Mouse (Mus musculus): ENCODE measurements at regions not wholly inside any gene's neighbourhood (a gene's known extent, or its start where the extent isn't known, plus 50 kb on each side); places are given as distances from the start of the nearest gene placed in this dataset.
A peak's percentile ranks its signal among the peaks of the same experiment; 100 is the strongest.

DNA sequence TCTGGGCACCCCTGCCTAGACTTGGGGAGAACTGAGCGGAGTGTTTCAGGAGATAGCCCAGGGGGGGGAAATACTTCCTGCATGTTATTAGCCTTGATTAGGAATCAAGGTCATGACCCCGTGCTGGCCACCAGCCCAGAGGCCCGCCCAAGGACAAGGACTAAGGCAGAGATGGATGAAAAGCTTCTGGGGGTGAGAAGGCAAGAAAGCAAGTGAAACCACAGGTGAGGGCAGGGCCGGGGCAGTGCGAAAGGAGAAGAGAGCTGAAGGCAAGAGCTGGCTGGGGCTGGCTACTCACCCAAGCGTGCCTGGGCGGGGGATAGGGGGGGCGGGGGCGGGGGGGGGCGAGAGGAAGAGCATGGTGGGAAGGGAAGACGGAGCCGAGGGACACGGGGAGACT is 96.0 kb upstream of the Nkx1-1 start:
- Histone ChIP-seq H3K9ac (no peak overlapping the region), H3K27me3 (peaks cover 55% of the 10 kb centered on the region), H3K27ac (no peak overlapping the region), H3K4me2 (replicated peaks) (no peak overlapping the region), H3K9me3 (replicated peaks) (no peaks in the 10 kb centered on the region), H3K4me1 (peaks cover 34% of the 10 kb centered on the region), H3K4me3 (no peak overlapping the region), H3K36me3 (no peaks in the 10 kb centered on the region)
- ATAC-seq (ENCODE audit: low FRiP score): 0 out of 2 replicates have a peak, but pooled peaks have one; percentile 20
- WGBS: 36% methylated on average over 13 of the region's 13 CpGs

DNA sequence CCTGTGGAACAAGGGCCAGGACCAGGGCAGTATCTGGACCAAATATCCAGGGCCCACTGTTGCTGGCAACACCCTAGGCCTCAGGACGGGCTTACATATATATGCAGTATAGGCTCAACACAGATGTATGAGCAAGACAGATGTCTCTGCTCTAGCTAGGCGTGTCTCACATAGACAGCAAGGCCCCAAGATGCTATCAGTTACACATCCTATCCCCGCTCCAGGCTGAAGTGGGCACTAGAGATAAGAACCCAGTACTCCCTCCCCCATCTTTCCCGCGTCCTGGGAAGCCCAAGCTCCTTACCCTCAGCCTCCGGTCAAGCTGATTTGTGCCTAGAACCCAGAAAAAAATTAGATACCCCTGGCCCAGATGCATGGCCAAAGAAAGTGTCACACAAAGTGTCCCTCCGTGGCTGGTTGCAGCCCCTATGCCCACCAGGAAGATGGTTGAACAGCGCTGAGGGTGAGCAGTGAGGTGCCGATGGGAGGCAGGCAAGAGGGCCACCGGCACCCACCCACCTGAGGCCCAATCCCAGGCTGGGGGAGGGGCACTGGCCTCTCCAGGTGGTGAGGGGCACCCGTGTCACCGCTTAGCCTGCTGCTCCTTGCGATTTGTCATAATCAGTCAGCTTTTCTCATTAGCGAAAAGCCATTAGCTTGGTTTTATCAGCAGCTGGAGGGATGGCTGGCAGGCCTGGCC is 95.3 kb upstream of the Nkx1-1 start:
- no peak overlapping the region for H3K4me3 ChIP-seq
- H3K4me2 ChIP-seq (replicated peaks): no peak overlapping the region
- no peak overlapping the region for H3K9ac ChIP-seq
- no peaks in the 10 kb centered on the region for H3K9me3 ChIP-seq (replicated peaks)
- 62% methylated on average over 14 of the region's 14 CpGs for WGBS
- ATAC-seq (ENCODE audit: low FRiP score): peak; percentile 24
- H3K27ac ChIP-seq: no peak overlapping the region
- H3K4me1 ChIP-seq: peaks cover 28% of the 10 kb centered on the region
- H3K27me3 ChIP-seq: peaks cover 49% of the 10 kb centered on the region
- no peaks in the 10 kb centered on the region for H3K36me3 ChIP-seq

- no peak overlapping the region for H3K27ac ChIP-seq
- peaks cover 24% of the 10 kb centered on the region for H3K4me1 ChIP-seq
- H3K9me3 ChIP-seq (replicated peaks): no peaks in the 10 kb centered on the region
- H3K4me2 ChIP-seq (replicated peaks): no peak overlapping the region
- H3K4me3 ChIP-seq: no peak overlapping the region
- peaks cover 37% of the 10 kb centered on the region for H3K27me3 ChIP-seq
- no peak overlapping the region for H3K9ac ChIP-seq
- H3K36me3 ChIP-seq: no peaks in the 10 kb centered on the region
- WGBS: 70% methylated on average over 10 of the region's 10 CpGs
- ATAC-seq (ENCODE audit: low FRiP score): no peak
These were observed 94.0 kb upstream of the Nkx1-1 start for GRCm38 (mm10) chr5:33527750-33528149.

GRCm38 (mm10) chr5:33527316-33527715 is 93.5 kb upstream of the Nkx1-1 start:
- no peak overlapping the region for H3K27ac ChIP-seq
- H3K4me1 ChIP-seq: peaks cover 24% of the 10 kb centered on the region
- no peak overlapping the region for H3K9ac ChIP-seq
- no peak overlapping the region for H3K4me2 ChIP-seq (replicated peaks)
- H3K4me3 ChIP-seq: no peak overlapping the region
- peaks cover 33% of the 10 kb centered on the region for H3K27me3 ChIP-seq
- 86% methylated on average over 8 of the region's 8 CpGs for WGBS
- H3K9me3 ChIP-seq (replicated peaks): no peaks in the 10 kb centered on the region
- ATAC-seq (ENCODE audit: low FRiP score): no peak
- no peaks in the 10 kb centered on the region for H3K36me3 ChIP-seq

DNA sequence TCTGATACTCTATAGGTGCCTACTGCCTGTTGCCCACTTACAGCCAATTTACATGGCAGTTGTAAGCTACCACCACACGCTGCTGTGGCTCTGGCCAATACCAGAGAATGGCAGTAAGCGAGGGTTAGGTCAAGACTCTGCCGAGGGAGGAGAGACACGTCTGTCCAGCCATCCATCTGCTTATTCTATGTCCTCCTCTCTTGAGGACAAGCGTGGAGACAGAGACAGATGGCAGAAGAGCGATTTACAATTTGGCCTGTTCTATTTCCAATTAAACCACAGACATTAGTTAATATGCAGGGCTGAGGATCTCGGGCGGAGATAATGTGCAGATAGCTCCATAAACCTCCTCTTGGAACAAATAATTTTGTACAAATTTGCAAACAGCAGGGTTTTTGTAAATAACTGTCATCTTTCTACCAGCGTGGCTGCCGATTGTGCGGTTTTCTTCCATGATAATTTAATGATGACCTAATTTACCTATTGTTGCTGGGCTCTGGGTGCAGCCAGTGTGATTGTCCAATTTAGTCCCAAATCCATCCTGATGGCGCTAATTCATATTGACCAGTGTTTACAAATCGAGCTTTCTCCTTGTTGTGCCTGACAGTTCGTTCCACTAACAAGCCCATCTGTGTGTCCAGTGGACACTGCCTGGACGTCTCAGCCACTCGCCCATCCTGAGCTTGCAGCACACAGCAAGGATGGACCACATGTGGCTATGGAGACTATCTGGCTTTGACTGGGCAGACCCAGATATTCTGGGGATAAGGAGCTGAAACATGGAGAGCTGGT is 88.4 kb upstream of the Nkx1-1 start:
- 72% methylated on average over 16 of the region's 16 CpGs for WGBS
- H3K27me3 ChIP-seq: peaks cover 21% of the 10 kb centered on the region; the same call in 1 of the 2 replicates
- no peak for ATAC-seq (ENCODE audit: low FRiP score)

DNA sequence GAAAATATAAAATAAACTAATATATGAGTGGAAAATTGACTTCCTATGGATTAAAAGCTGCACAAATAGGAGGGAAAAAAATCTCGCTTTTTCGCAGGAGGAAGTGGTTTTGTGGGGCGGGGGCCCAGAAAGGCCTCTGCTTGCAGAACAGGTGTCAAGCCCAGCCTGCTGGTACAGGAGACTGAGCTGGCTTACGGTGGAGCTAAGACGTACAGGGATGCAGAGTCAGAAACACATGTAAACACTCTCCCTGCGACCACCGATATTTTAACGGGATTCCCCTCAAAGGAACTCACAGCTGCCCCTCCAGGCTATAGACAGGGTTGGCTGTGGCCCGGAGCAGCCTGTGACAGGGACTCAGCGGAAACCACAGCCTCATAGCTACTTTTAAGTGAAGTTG is 87.1 kb upstream of the Nkx1-1 start:
- H3K4me1 ChIP-seq: peaks cover 15% of the 10 kb centered on the region
- H3K9ac ChIP-seq: no peak overlapping the region
- no peaks in the 10 kb centered on the region for H3K36me3 ChIP-seq
- H3K27me3 ChIP-seq: peaks cover 20% of the 10 kb centered on the region; the same call in 1 of the 2 replicates
- no peak overlapping the region for H3K27ac ChIP-seq
- no peak overlapping the region for H3K4me3 ChIP-seq
- no peaks in the 10 kb centered on the region for H3K9me3 ChIP-seq (replicated peaks)
- no peak for ATAC-seq (ENCODE audit: low FRiP score)
- no peak overlapping the region for H3K4me2 ChIP-seq (replicated peaks)
- WGBS: 69% methylated on average over 10 of the region's 10 CpGs

More for the DNA sequence above, 88.4 kb upstream of the Nkx1-1 start:
- Histone ChIP-seq H3K36me3 (no peaks in the 10 kb centered on the region), H3K4me2 (replicated peaks) (no peak overlapping the region), H3K4me3 (no peak overlapping the region), H3K9me3 (replicated peaks) (no peaks in the 10 kb centered on the region), H3K27ac (no peak overlapping the region), H3K9ac (no peak overlapping the region), H3K4me1 (peaks cover 15% of the 10 kb centered on the region)

DNA sequence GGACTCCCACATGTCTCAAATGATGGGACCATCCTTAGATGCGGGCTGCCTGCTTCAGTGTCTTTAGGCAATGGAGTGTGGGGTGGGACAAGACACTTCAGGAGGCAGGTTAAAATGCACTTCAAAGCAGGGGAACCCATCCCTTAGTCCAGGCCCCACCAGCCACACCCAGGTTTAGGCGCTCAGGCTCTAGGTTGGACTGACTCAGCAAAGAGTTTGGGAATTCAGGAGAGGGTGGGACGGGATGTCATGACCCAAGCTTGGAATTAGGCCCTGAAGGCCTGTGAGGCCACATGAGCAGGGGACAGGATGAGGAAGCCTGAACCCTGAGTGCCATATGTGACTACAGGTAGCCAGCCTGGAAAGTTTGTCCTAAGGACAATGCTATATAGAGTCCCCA is 85.6 kb upstream of the Nkx1-1 start:
- Histone ChIP-seq H3K9me3 (replicated peaks) (no peaks in the 10 kb centered on the region), H3K4me3 (no peak overlapping the region), H3K27ac (no peak overlapping the region), H3K36me3 (no peaks in the 10 kb centered on the region), H3K27me3 (peaks cover 25% of the 10 kb centered on the region; the same call in 1 of the 2 replicates), H3K4me1 (peaks cover 15% of the 10 kb centered on the region), H3K4me2 (replicated peaks) (no peak overlapping the region), H3K9ac (no peak overlapping the region)
- WGBS: 94% methylated on average over 3 of the region's 3 CpGs
- no peak for ATAC-seq (ENCODE audit: low FRiP score)

DNA sequence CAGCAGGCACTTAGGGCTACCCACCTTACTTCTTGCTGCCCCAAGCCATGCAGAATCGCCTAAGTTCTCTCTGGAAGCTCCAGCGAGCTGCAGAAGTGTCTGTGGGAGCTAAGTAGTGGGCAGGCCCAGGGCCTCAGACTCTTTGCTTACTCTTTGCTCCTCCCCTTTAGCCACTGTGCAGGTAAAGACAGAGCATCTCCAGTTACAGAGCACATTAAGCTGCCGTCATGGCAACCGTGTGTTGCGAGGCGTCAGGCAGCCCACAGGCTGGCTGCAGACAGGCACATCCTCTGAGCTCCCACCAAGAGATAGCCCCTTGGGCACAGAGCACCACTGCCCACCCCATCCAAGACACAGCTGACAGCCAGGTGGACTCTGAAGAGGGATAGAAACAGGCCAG is 85.1 kb upstream of the Nkx1-1 start:
- 33% methylated on average over 6 of the region's 6 CpGs for WGBS
- peaks cover 25% of the 10 kb centered on the region; the same call in 1 of the 2 replicates for H3K27me3 ChIP-seq
- H3K4me2 ChIP-seq (replicated peaks): no peak overlapping the region
- H3K4me3 ChIP-seq: no peak overlapping the region
- peaks cover 15% of the 10 kb centered on the region for H3K4me1 ChIP-seq
- no peak for ATAC-seq (ENCODE audit: low FRiP score)
- no peaks in the 10 kb centered on the region for H3K36me3 ChIP-seq
- H3K27ac ChIP-seq: no peak overlapping the region
- no peak overlapping the region for H3K9ac ChIP-seq
- H3K9me3 ChIP-seq (replicated peaks): no peaks in the 10 kb centered on the region

- 74% methylated on average over 8 of the region's 8 CpGs for WGBS
These were observed 83.8 kb upstream of the Nkx1-1 start for GRCm38 (mm10) chr5:33517625-33518024.

DNA sequence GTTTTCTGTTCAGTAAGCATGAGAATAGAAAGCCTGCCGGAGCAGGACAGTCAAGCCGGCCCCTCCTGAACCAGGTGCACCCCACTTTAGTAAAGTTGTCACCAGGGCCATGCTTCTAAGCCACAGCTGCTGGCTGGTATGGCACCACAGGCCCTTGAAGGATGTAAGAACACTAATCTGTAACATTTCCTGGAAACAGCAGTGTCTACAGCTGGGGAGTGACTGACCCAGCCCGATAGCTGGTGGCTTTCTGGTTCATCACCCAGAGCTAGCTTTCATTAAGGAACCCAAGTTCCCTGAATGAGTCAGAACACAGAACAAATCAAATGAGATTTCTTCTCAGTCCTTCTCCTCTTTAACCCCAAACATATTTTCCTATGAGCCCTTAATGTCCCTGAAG is 82.4 kb upstream of the Nkx1-1 start:
- WGBS: 90% methylated on average over 3 of the region's 3 CpGs
- Histone ChIP-seq H3K4me3 (no peak overlapping the region), H3K4me1 (peaks cover 26% of the 10 kb centered on the region), H3K4me2 (replicated peaks) (no peak overlapping the region), H3K27ac (no peak overlapping the region), H3K36me3 (no peaks in the 10 kb centered on the region), H3K9ac (no peak overlapping the region), H3K27me3 (peaks cover 27% of the 10 kb centered on the region; the same call in 1 of the 2 replicates), H3K9me3 (replicated peaks) (no peaks in the 10 kb centered on the region)
- no peak for ATAC-seq (ENCODE audit: low FRiP score)

More at GRCm38 (mm10) chr5:33517625-33518024, 83.8 kb upstream of the Nkx1-1 start:
- H3K9me3 ChIP-seq (replicated peaks): no peaks in the 10 kb centered on the region
- no peak for ATAC-seq (ENCODE audit: low FRiP score)
- no peaks in the 10 kb centered on the region for H3K36me3 ChIP-seq
- H3K27ac ChIP-seq: no peak overlapping the region
- no peak overlapping the region for H3K9ac ChIP-seq
- no peak overlapping the region for H3K4me2 ChIP-seq (replicated peaks)
- H3K4me3 ChIP-seq: no peak overlapping the region
- peaks cover 16% of the 10 kb centered on the region for H3K4me1 ChIP-seq
- peaks cover 27% of the 10 kb centered on the region; the same call in 1 of the 2 replicates for H3K27me3 ChIP-seq

- no peaks in the 10 kb centered on the region for H3K9me3 ChIP-seq (replicated peaks)
- 29% methylated on average over 22 of the region's 22 CpGs for WGBS
- H3K27me3 ChIP-seq: peaks cover 21% of the 10 kb centered on the region; the same call in 1 of the 2 replicates
- no peak overlapping the region for H3K9ac ChIP-seq
- peak overlapping the region; percentile 48; the same call in 1 of the 2 replicates for H3K27ac ChIP-seq
- H3K4me2 ChIP-seq (replicated peaks): peak overlapping the region; percentile 39
- peaks cover 15% of the 10 kb centered on the region for H3K4me1 ChIP-seq
- H3K4me3 ChIP-seq: no peak overlapping the region
- ATAC-seq (ENCODE audit: low FRiP score): peak; percentile 52
- H3K36me3 ChIP-seq: no peaks in the 10 kb centered on the region
These were observed 78.6 kb upstream of the Nkx1-1 start for GRCm38 (mm10) chr5:33512253-33512884.

Data from hindbrain, embryonic 12.5 days (tissue).